Mouse (Mus musculus) ES-E14 (cell line): ENCODE data around the gene Trim47.

Experiments
- CHD2 ChIP-seq: IDR thresholded peaks from 2 replicates; pipeline ENCODE4 v1.6.1; 2014; ENCODE audit warnings: mild to moderate bottlenecking, low read depth, low read length, inconsistent platforms
- MAFK ChIP-seq: IDR thresholded peaks from 2 replicates; pipeline ENCODE4 v1.6.1; 2014; ENCODE audit warnings: mild to moderate bottlenecking, low read depth, low read length, inconsistent platforms; ENCODE audit not compliant: insufficient read depth
- ZC3H11A ChIP-seq: IDR thresholded peaks from 2 replicates; pipeline ENCODE4 v1.6.1; 2012; ENCODE audit warnings: low read depth, mild to moderate bottlenecking, inconsistent platforms, low read length, borderline replicate concordance
- ZNF384 ChIP-seq: IDR thresholded peaks from 2 replicates; pipeline ENCODE4 v1.6.1; 2012; ENCODE audit warnings: low read depth, low read length, inconsistent platforms

DNA sequence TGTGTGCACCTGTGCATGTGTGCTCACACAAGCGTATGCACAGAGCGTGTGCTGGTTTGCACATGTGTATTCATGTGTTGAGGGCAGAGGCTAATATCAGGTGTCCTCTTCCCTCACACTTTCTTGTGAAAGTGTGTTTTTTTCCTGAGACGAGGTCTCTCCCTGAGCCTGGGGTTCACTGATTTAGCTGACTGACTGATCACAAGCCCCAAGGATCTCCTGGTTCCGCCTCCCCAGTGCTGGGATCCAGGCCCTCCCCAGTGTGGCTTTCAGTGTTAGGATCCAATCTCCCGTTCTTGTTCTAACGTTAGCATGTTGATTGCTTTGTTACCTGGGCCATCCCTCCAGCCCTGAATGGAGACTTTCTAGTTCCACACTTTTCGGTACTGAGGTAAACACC lies 26.2 kb downstream of the Trim47 start:
- TF ChIP-seq CHD2, result no peak
- TF ChIP-seq MAFK, result no peak
- no peak for TF ChIP-seq ZNF384
- TF ChIP-seq ZC3H11A, result no peak
